Mouse (Mus musculus) c-Kit-positive CD71-negative TER-119-negative erythroid progenitor cells, embryonic 14.5 days (primary cell): Measurements from ENCODE around the gene Ypel5.

Source experiments
- DNase-seq: peaks from one replicate; pipeline ENCODE4 v3.0.0-alpha.2; 2013; ENCODE audit warnings: low read depth

Ypel5 gene

GRCm38 (mm10) chr17:72836158-72837115 is at the start of gene Ypel5:
TSS of gene Ypel5 (plus strand) at chr17:72836453.
- peak; percentile 95 for DNase-seq

- no peak for DNase-seq
Measured at GRCm38 (mm10) chr17:72787886-72788436, 48.3 kb upstream of the Ypel5 start.

- no peak for DNase-seq
Measured at GRCm38 (mm10) chr17:72793278-72793677, 43.0 kb upstream of the Ypel5 start.

GRCm38 (mm10) chr17:72794660-72795059 is 41.6 kb upstream of the Ypel5 start:
- DNase-seq: no peak

- DNase-seq: no peak
Measured at GRCm38 (mm10) chr17:72795392-72796047, 40.7 kb upstream of the Ypel5 start.

- DNase-seq: no peak
Measured at GRCm38 (mm10) chr17:72796506-72796905, 39.7 kb upstream of the Ypel5 start.

- DNase-seq: peak; percentile 48
Measured at GRCm38 (mm10) chr17:72797867-72798266, 38.4 kb upstream of the Ypel5 start.

GRCm38 (mm10) chr17:72809942-72810654 is 26.2 kb upstream of the Ypel5 start:
- DNase-seq: no peak

- no peak for DNase-seq
Measured at GRCm38 (mm10) chr17:72813419-72814315, 22.6 kb upstream of the Ypel5 start.

GRCm38 (mm10) chr17:72817574-72817973 is 18.7 kb upstream of the Ypel5 start:
- no peak for DNase-seq

- no peak for DNase-seq
Measured at GRCm38 (mm10) chr17:72819714-72820113, 16.5 kb upstream of the Ypel5 start.

GRCm38 (mm10) chr17:72820425-72820824 is 15.8 kb upstream of the Ypel5 start:
- no peak for DNase-seq

- no peak for DNase-seq
Measured at GRCm38 (mm10) chr17:72821923-72822322, 14.3 kb upstream of the Ypel5 start.

GRCm38 (mm10) chr17:72826916-72827534 is 9.2 kb upstream of the Ypel5 start:
- DNase-seq: no peak

GRCm38 (mm10) chr17:72828027-72828678 is 8.1 kb upstream of the Ypel5 start:
- DNase-seq: no peak

GRCm38 (mm10) chr17:72828687-72829086 is 7.6 kb upstream of the Ypel5 start:
- DNase-seq: no peak

- peak; percentile 73 for DNase-seq
Measured at GRCm38 (mm10) chr17:72837140-72837712, 973 bp downstream of the Ypel5 start.

GRCm38 (mm10) chr17:72837824-72838474 is 1.7 kb downstream of the Ypel5 start:
- DNase-seq: no peak

GRCm38 (mm10) chr17:72839000-72839399 is 2.7 kb downstream of the Ypel5 start:
- DNase-seq: no peak
